Mouse (Mus musculus): Measurements from ENCODE around the gene Herc4.

Herc4 gene

DNA sequence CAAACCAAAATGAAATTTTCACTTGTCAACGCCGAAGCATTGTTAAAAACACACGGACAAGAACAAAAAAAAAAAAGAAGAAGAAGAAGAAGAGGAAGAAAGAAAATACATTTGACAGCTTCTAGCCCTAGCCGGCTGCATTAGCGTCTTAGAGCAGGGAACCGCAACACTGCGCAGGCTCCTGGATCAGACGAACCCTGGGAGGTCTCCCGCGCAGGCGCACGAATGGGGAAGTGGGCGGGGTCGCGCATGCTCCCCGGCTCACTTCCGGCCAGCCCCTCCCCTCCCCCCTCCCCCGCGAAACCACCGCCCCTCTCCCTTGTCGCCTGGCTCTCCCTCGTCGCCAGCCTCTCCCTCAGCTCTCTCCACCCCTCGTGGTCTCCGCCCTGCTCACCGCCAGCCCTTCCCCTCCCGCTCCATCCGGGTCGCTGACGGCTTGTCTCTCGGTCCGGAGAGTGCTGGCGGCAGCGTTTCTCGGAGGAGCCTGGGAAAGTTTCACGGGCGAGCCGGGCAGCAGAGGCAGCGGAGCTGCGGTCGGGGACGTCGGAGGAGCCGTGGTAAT is at the start of gene Herc4:
Gene Herc4, plus strand, starts transcription at position 318 of the 562 bp plus-strand sequence.
- peak; percentile 95 for DNase-seq

DNA sequence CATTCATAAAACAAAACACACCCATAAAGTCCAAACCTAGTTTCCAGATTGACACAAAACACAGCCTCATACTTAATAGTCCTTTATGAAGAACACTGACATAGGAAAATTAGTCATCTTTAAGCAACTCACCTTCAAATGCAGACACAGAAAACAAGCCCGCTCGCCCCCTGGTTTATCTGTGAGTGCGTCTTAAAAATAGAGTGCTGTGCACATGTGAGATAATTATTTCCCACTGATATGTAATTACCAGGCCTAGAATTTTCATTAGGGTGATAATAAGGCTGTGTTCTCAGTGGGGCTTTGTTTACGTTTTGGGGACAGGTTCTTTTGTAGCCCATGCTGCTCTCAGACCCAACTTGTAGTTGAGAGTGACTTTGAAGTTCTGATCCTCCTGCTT is 44.6 kb upstream of the Herc4 start:
- no peak for DNase-seq

GRCm38 (mm10) chr10:63201534-63201933 is 42.1 kb upstream of the Herc4 start:
- no peak for DNase-seq

DNA sequence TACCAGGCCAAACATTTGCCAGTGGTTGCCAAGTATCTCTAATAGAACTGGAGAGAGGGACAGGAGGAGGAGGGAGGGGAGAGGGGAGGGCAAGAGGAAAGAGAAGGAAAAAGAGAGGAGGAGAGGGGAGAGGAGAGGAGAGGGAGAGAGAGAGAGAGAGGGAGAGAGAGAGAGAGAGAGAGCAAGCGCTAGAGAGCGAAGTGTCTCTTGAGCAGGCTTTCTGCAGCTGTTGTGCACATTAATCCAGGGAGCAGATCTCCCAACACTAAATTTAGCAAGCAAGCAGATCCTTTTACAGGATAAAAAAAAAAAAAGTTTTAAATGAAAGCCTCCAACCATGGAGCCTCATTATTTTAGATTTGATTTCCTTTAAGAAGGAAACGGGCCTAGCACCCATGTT is 40.6 kb upstream of the Herc4 start:
- no peak for DNase-seq

DNA sequence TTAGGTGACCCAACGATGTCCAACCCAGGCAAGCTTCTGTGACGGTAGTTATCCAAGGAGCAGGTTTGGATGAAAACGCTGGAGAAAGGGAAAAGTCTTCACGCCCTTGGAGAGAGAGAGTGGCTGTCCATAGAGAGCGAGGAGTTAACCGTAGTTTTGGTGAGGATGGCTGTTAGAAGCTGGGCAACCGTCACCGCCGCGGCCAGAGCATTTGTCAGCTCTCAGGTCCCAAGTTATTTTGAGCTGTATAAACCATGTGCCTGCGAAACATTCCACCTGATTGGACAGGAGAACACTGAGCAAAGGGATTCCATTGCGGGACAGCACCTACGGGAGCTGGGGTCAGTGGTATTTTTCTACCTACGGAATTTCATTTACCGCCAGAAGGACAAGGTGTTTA is 39.9 kb upstream of the Herc4 start, which contains the start of gene Mypn:
Gene Mypn, minus strand, starts transcription at position 225 of the 400 bp plus-strand sequence.
- DNase-seq, result no peak

- DNase-seq, result no peak
These were observed 34.7 kb upstream of the Herc4 start for GRCm38 (mm10) chr10:63208871-63209270.

GRCm38 (mm10) chr10:63221081-63221783 is 22.4 kb upstream of the Herc4 start:
- no peak for DNase-seq

DNA sequence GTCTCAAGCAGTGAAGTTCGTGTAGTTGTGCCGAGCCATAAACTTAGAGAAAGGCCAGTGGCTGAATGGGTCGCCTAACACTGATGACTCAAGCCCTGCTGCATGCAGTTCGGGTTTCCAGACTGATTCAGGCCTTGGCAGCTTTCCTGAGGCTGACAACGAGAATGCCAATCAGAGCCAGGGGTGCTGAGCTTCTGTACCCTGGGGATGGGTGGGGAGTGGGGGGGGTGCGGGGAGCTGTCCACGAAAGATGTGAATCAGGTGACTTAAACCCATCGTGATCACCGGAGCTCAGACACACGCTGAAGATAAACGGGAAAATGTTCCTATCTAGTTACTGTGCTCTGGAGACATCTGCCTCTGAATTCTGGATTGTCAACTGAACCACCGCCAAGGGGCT is 19.3 kb upstream of the Herc4 start:
- no peak for DNase-seq

- no peak for DNase-seq
These were observed 13.3 kb upstream of the Herc4 start for GRCm38 (mm10) chr10:63230266-63230665.

DNA sequence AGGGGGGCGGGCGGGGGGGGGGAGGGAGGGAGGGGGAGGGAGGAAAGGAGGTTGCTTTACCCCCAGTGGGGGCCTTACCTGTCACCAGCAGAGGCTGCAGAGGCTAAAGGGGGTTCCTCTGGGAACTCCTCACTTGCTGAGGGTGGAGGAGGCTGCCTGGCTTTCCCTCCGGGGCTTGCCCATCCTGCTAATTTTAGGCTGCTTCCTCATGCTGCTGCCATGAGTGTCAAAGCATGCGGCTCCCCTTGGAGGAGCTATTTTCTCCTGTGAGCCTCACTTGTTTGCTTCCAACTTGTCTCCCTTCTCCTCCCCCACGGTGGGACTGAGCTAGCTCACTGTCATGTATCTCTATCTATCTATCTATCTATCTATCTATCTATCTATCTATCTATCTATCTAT is 12.8 kb upstream of the Herc4 start:
- no peak for DNase-seq

DNA sequence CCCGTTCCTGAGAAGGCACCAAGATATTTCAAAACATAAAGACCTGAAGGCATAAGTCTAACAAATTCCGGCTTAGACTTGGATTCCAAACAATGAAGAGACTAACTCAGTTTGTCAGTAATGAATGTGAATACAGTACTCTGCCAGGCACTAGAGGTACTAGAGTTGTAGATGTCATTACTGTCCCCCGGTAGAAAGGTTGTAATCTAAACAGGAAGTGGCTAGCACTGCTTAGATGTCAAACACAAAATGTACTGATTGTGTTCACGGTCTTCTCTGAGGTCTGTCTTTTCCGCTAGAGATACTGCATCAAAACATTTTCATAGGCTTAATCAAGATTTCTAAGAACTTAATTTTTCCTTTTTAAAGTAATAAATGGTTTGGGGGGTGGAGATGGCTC is 12.0 kb upstream of the Herc4 start:
- no peak for DNase-seq

DNA sequence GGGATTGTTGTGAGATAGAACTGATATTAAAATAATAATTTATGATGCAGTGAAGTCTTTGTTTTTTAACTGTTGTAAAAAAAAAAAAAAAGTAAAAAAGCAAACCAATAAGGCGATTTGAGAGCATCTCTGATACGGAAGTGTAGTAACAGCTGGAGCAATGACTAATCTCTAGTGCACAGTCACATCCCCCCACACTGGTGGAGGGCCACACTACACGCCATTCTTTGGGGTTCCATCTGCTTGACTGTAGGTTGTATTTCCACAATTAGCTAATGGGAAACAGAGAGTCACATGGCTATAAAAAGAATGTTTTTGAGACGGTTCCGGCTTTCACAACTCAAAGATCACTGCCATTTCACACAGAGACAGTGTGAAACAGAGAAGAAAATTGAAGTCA is 9.5 kb upstream of the Herc4 start:
- DNase-seq, result no peak

- no peak for DNase-seq
These were observed 7.7 kb upstream of the Herc4 start for GRCm38 (mm10) chr10:63235889-63236288.

GRCm38 (mm10) chr10:63236663-63237062 is 6.9 kb upstream of the Herc4 start:
- no peak for DNase-seq

- no peak for DNase-seq
These were observed 6.4 kb upstream of the Herc4 start for GRCm38 (mm10) chr10:63237206-63237605.

DNA sequence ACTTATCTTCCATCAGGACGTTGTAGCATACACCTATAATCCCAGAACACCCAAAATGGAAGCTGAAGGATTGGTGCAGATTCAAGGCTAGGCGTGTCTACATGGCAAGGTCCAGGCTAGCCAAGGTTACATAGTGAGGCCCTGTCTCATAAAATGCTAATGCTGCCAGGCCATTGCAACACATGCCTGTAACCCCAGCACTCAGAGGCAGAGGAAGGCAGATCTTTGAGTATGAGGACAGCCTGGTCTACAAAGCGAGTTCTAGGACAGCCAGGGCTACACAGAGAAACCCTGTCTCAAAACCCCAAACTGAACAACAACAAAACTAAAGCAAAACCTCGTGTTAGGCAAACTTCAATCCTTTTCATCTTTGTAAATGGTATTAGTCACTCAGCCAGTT is 5.5 kb upstream of the Herc4 start:
- DNase-seq, result no peak

DNA sequence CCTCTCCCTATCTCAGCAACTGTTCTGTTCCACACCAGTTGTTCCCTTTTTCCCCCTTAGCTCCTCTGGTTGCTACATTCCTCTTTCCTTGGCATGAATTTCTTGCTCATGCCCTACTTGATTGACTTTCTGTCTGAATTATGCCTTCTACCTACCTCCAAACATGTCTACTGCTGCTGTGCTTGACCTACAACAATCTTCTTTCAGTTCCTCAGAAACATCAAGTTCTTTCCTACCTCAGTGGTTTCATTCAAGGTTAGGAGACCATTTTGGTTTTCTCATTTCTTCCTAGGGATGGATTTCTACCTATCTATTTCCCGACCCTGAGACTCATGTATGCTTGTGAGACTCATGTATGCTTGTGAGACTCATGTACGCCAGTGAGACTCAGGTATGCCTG is 3.8 kb upstream of the Herc4 start:
- DNase-seq, result no peak

DNA sequence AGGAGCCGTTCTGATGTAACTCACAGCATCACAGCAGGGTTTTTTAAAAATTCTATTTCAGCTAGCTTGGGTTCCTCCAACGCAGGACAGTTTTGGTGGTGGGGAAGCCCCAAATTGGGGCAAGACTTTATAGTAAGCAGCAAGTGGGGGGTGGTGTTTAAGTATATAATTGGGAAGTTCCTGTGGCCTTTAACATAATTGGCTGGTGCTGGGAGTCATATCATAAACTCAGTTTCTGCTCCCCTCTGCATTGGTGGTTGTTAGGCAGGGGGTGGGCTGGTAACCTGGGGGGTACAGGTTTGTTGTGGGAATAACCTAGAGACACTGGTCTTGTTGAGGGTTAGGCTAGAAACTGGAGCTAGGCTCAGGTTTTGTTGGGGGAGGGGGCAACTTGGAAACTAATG is 2.7 kb upstream of the Herc4 start:
- no peak for DNase-seq

- no peak for DNase-seq
These were observed 693 bp upstream of the Herc4 start for GRCm38 (mm10) chr10:63242798-63243435.

GRCm38 (mm10) chr10:63244055-63244671 is 553 bp downstream of the Herc4 start:
- DNase-seq, result no peak

GRCm38 (mm10) chr10:63244746-63245145 is 1.1 kb downstream of the Herc4 start:
- peak; percentile 32 for DNase-seq

- DNase-seq, result no peak
These were observed 2.2 kb downstream of the Herc4 start for GRCm38 (mm10) chr10:63245846-63246245.

DNA sequence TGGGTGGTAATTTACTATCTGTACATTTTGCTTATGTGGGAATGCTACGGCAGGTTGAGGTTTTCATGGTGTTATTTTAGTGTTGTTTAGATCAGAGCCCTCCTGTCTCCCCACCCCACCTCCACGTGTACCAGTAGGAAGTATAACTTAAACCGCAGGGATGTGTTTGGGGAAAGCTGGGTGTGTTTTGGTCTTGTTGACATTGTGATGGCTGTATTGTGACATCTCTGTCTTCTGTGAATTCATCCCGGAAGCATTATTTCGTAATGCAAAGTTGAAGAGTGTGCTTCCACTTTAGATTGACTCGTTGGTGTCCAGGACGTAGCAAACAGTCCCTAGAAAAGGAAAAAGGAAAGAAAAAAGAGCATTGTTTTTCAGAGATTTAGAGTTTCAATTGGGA is 3.8 kb downstream of the Herc4 start:
- DNase-seq, result no peak

GRCm38 (mm10) chr10:63248421-63248820 is 4.8 kb downstream of the Herc4 start:
- no peak for DNase-seq

Measured in kidney, adult 11 months (tissue).